Mouse (Mus musculus) lung, embryonic 15.5 days (tissue): Measurements from ENCODE around the gene Gm10944. TPM values are rescaled to one million over a fixed set of nuclear protein-coding genes. Genes with fewer than 3 reads are reported as not detected.

Experiments
- ATAC-seq: fragments of 200-750 bp; cut with Nextera tagmentation; 2 replicates; pipeline ENCODE4 v1.8.0; 2017; ENCODE audit warnings: moderate number of reproducible peaks, borderline replicate concordance; ENCODE audit not compliant: low FRiP score, low TSS enrichment; ENCODE audit errors: extremely low read depth
- H3K27ac ChIP-seq: fragments of 300-500 bp; sonication (generic); 2 replicates; pipeline ENCODE4 v1.5.1; 2015; ENCODE audit warnings: moderate library complexity, mild to moderate bottlenecking, inconsistent platforms
- H3K27me3 ChIP-seq: fragments of 300-500 bp; sonication (generic); 2 replicates; pipeline ENCODE4 v1.6.1; 2015; ENCODE audit warnings: inconsistent platforms
- H3K36me3 ChIP-seq: fragments of 300-500 bp; sonication (generic); 2 replicates; pipeline ENCODE4 v1.6.1; 2015; ENCODE audit warnings: inconsistent platforms
- H3K4me1 ChIP-seq: fragments of 300-500 bp; sonication (generic); 2 replicates; pipeline ENCODE4 v1.6.1; 2015; ENCODE audit warnings: inconsistent platforms
- H3K4me2 ChIP-seq: fragments of 300-500 bp; sonication (generic); 2 replicates; pipeline ENCODE4 v1.6.1; 2015; ENCODE audit warnings: inconsistent platforms, mild to moderate bottlenecking, moderate library complexity
- H3K4me3 ChIP-seq: fragments of 300-500 bp; sonication (generic); 2 replicates; pipeline ENCODE4 v1.5.1; 2015; ENCODE audit warnings: mild to moderate bottlenecking, inconsistent platforms
- H3K9ac ChIP-seq: fragments of 300-500 bp; sonication (generic); 2 replicates; pipeline ENCODE4 v1.6.1; 2015; ENCODE audit warnings: inconsistent platforms
- H3K9me3 ChIP-seq: fragments of 300-500 bp; sonication (generic); 2 replicates; pipeline ENCODE4 v1.6.1; 2016; ENCODE audit warnings: inconsistent platforms
- WGBS: fragments of 180-500 bp; shearing (Covaris S2); methylation state at CpG from one replicate; pipeline ENCODE4 v1.1.7; 2015; 5-methylcytosine and 5-hydroxymethylcytosine counted together
- polyA plus RNA-seq: library from polyadenylated mRNA; unstranded; fragments of >200 nt; fragmentation: Nextera tagmentation; extraction: Ambion mirVana; gene quantifications from 2 replicates; pipeline ENCODE4 v1.2.1, GENCODE M21; 2015

The Gm10944 gene
- polyA plus RNA-seq, 1 experiment from 2014 or later: not detected

DNA sequence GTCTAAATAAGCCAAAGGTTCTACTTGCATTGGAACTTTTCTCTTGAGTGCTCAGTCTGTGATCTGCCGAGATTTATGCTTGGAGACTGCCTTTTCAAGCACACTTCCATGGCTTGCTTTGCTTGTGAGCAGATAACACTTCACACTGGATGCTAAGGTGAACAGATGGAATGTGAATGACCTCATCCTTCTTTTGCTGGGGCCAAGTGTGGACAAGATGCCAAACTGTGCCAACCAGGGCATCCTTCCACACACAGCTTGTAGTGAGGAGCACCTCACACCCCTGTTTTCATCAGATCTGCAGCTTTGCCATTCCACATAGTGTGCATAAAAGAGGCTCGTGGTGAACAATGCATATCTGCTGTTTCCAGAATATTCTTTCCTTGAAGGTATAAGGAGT, 29.7 kb downstream of the Gm10944 start:
- H3K36me3 ChIP-seq: no peaks in the 10 kb centered on the region
- no peaks in the 10 kb centered on the region for H3K9me3 ChIP-seq
- no peak overlapping the region for H3K4me3 ChIP-seq
- H3K4me2 ChIP-seq: no peak overlapping the region
- ATAC-seq: no peak
- H3K27me3 ChIP-seq: no peaks in the 10 kb centered on the region
- WGBS: 57% methylated on average over 2 of the region's 2 CpGs
- H3K27ac ChIP-seq: no peak overlapping the region
- H3K4me1 ChIP-seq: no peaks in the 10 kb centered on the region
- no peak overlapping the region for H3K9ac ChIP-seq

DNA sequence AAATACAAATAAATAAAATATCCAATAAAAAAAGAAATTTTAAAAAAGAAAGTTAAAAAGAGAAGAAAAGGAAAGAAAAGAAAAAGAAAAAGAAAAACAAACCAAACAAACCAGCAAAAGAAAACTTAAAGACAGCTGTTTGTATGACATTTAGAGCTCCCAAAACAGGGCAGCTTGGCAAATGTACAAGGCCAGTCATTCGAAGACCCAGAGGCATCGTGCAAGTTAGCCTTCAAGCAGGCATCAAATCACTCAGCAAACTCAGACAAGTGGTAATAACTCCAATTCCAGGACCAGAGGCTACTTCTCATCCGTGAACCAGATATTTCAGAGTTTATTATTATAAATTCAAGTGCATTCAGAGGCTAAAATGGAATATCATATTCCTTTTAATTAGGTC, 45.4 kb downstream of the Gm10944 start:
- no peak overlapping the region for H3K9ac ChIP-seq
- no peaks in the 10 kb centered on the region for H3K36me3 ChIP-seq
- H3K4me1 ChIP-seq: no peaks in the 10 kb centered on the region
- no peak for ATAC-seq
- H3K27me3 ChIP-seq: no peaks in the 10 kb centered on the region
- H3K9me3 ChIP-seq: no peaks in the 10 kb centered on the region
- 68% methylated on average over 3 of the region's 3 CpGs for WGBS
- H3K4me2 ChIP-seq: no peak overlapping the region
- no peak overlapping the region for H3K4me3 ChIP-seq
- H3K27ac ChIP-seq: no peak overlapping the region

Other genes with a start within 250 kb of the Gm10944 start
- gene Adgb, start 209.0 kb upstream of the Gm10944 start, polyA plus RNA-seq: 0.43 and 0.47 TPM in 2 replicates
- gene Rab32, start 123.1 kb upstream of the Gm10944 start, polyA plus RNA-seq: 22.4 and 22.7 TPM in 2 replicates